9 mouse cellular contexts compared by ENCODE assay signal in genomic region chr12:8889117-8889665, GRCm38 (mm10). TPM values are rescaled to one million over a fixed set of nuclear protein-coding genes. Genes with fewer than 3 reads are reported as not detected.
DNase-seq lines count a peak whose midpoint lies in the region; ATAC-seq and TF ChIP-seq lines count a peak whose summit lies in the region.
"Had no signal": no experiment of that assay in that cellular context is flagged by ENCODE, and none has a peak within 500 bp of the region (broad histone marks: within the 10 kb centered on the region; RNA-seq: fewer than 3 reads in every experiment).

No protein-coding gene starts in this region.

- WGBS in small intestine, adult 2 months = 17% methylated on average over 10 of the region's 10 CpGs

- peak; percentile 68; the same call in 1 of the 2 replicates for TF ChIP-seq CTCF in small intestine, adult 2 months (IDR thresholded peaks at IDR 0.05; ENCODE audit: extremely low read depth, insufficient read length, insufficient replicate concordance, low read depth, low read length)

- ATAC-seq in cerebellum, adult (ENCODE audit: insufficient number of reproducible peaks, low FRiP score, low TSS enrichment) = no peak
- ATAC-seq in megakaryocyte, adult 5-6 weeks (ENCODE audit: poor library complexity, severe bottlenecking) = peak; percentile 84

- H3K36me3 ChIP-seq in small intestine, adult 2 months (ENCODE audit: control insufficient read depth, insufficient read depth, low read length) = no peaks in the 10 kb centered on the region
- H3K36me3 ChIP-seq: liver, embryonic 15.5 days had no signal

- H3K27me3 ChIP-seq in small intestine, adult 2 months (ENCODE audit: control insufficient read depth, insufficient read depth, low read length) = no peaks in the 10 kb centered on the region

- H3K27ac ChIP-seq in small intestine, adult 2 months (ENCODE audit: insufficient read depth, low read depth, low read length) = no peak overlapping the region
- H3K27ac ChIP-seq: liver, embryonic 15.5 days had no signal

- peak; percentile 48 for DNase-seq in cerebellum, adult 11 months
- peak; percentile 70 to 92 for DNase-seq in adrenal gland, adult (ENCODE audit: inconsistent age in 2 of 2, low spot score in 1 of 2)
- peak; percentile 80 for DNase-seq in embryo, embryonic 11 days
- peak; percentile 70 for DNase-seq in heart, adult 8-10 months (ENCODE audit: low spot score)
- DNase-seq in layer of hippocampus, adult 9-10 months (ENCODE audit: low spot score) = peak; percentile 27

- TF ChIP-seq POLR2A in small intestine, adult 2 months (IDR thresholded peaks at IDR 0.05; ENCODE audit: low read depth, low read length) = no peak

- H3K4me1 ChIP-seq in small intestine, adult 2 months (ENCODE audit: control insufficient read depth, insufficient read depth, insufficient read length, low read length) = peaks cover 7% of the 10 kb centered on the region
- H3K4me1 ChIP-seq: liver, embryonic 15.5 days had no signal

- H3K4me3 ChIP-seq in small intestine, adult 2 months (ENCODE audit: low read depth, low read length) = no peak overlapping the region
- H3K4me3 ChIP-seq: liver, embryonic 15.5 days had no signal

RNA-seq across cellular contexts. Expression of gene Laptm4a, which starts 32.3 kb away (rescaled TPM):
- 100 to 1,000 TPM; 393 to 413 (median 400) TPM for total RNA-seq in heart, adult 8-10 months (2022)
- total RNA-seq in megakaryocyte, adult 5-6 weeks (2015) = 121 and 132 TPM in 2 replicates
- total RNA-seq in megakaryocyte, adult 5-6 weeks (2017) = 192 and 195 TPM in 2 replicates
- polyA plus RNA-seq in small intestine, adult 2 months (2012; rRNA removed) = 49.6 and 72.5 TPM in 2 replicates

RNA-seq across cellular contexts. Expression of gene Matn3, which starts 58.5 kb away (rescaled TPM):
- total RNA-seq in heart, adult 8-10 months (2022) = not detected
- not detected in 2 replicates for total RNA-seq in megakaryocyte, adult 5-6 weeks (2015)
- 0.12 TPM in 1 of 2 replicates, not detected in the other for total RNA-seq in megakaryocyte, adult 5-6 weeks (2017)
- polyA plus RNA-seq in small intestine, adult 2 months (2012; rRNA removed) = not detected in 2 replicates

Comparison
In these comparisons a context has a peak if more than half of its experiments do, and no peak if none do; other contexts are left out.
1. DNase-seq: peak in every context shown above with its lines; median percentile 81 in adrenal gland, adult; 80 in embryo, embryonic 11 days; 70 in heart, adult 8-10 months; 48 in cerebellum, adult 11 months; 27 in layer of hippocampus, adult 9-10 months.